Mouse (Mus musculus): ENCODE data around the gene Tigit.

The Tigit gene

GRCm38 (mm10) chr16:43664861-43665260, 915 bp upstream of the Tigit start:
- DNase-seq = no peak

GRCm38 (mm10) chr16:43662124-43663004, 1.6 kb downstream of the Tigit start:
- DNase-seq = no peak

GRCm38 (mm10) chr16:43661576-43661975, 2.4 kb downstream of the Tigit start:
- DNase-seq = no peak

GRCm38 (mm10) chr16:43655183-43655787, 8.7 kb downstream of the Tigit start:
- no peak for DNase-seq

- DNase-seq = no peak
Measured at GRCm38 (mm10) chr16:43654269-43654668, 9.7 kb downstream of the Tigit start.

- no peak for DNase-seq
Measured at GRCm38 (mm10) chr16:43653288-43653687, 10.7 kb downstream of the Tigit start.

GRCm38 (mm10) chr16:43650355-43651080, 13.4 kb downstream of the Tigit start:
- no peak for DNase-seq

- DNase-seq = no peak
Measured at GRCm38 (mm10) chr16:43647641-43648040, 16.3 kb downstream of the Tigit start.

GRCm38 (mm10) chr16:43646943-43647342, 17.0 kb downstream of the Tigit start:
- DNase-seq = no peak

- no peak for DNase-seq
Measured at GRCm38 (mm10) chr16:43645879-43646278, 18.1 kb downstream of the Tigit start.

GRCm38 (mm10) chr16:43641230-43641629, 22.7 kb downstream of the Tigit start:
- DNase-seq = no peak

GRCm38 (mm10) chr16:43638406-43639049, 25.4 kb downstream of the Tigit start:
- DNase-seq = no peak

- DNase-seq = no peak
Measured at GRCm38 (mm10) chr16:43637241-43637640, 26.7 kb downstream of the Tigit start.

- no peak for DNase-seq
Measured at GRCm38 (mm10) chr16:43634037-43634436, 29.9 kb downstream of the Tigit start.

- DNase-seq = no peak
Measured at GRCm38 (mm10) chr16:43631758-43632157, 32.2 kb downstream of the Tigit start.

- DNase-seq = no peak
Measured at GRCm38 (mm10) chr16:43628662-43629061, 35.3 kb downstream of the Tigit start.

- DNase-seq = no peak
Measured at GRCm38 (mm10) chr16:43625956-43626355, 38.0 kb downstream of the Tigit start.

- no peak for DNase-seq
Measured at GRCm38 (mm10) chr16:43625289-43625688, 38.7 kb downstream of the Tigit start.

GRCm38 (mm10) chr16:43624876-43625275, 39.1 kb downstream of the Tigit start:
- DNase-seq = peak; percentile 23

GRCm38 (mm10) chr16:43623315-43624000, 40.5 kb downstream of the Tigit start:
- no peak for DNase-seq

GRCm38 (mm10) chr16:43620359-43620758, 43.6 kb downstream of the Tigit start:
- DNase-seq = no peak

- no peak for DNase-seq
Measured at GRCm38 (mm10) chr16:43619277-43619676, 44.7 kb downstream of the Tigit start.
